Mouse (Mus musculus) neural tube, embryonic 14.5 days (tissue): ENCODE results near the gene Mef2c. TPM values are rescaled to one million over a fixed set of nuclear protein-coding genes. Genes with fewer than 3 reads are reported as not detected.

ENCODE experiments used
- ATAC-seq: fragments of 200-750 bp; cut with Nextera tagmentation; 2 replicates; pipeline ENCODE4 v1.8.0; 2017; ENCODE audit warnings: low read depth, mild to moderate bottlenecking, moderate TSS enrichment, moderate library complexity
- H3K27ac ChIP-seq: fragments of 300-500 bp; sonication (generic); 2 replicates; pipeline ENCODE4 v1.5.1; 2014; ENCODE audit warnings: low read depth, mild to moderate bottlenecking, control low read depth, low read length, moderate library complexity, mixed read lengths
- H3K27me3 ChIP-seq: fragments of 300-500 bp; sonication (generic); 2 replicates; pipeline ENCODE4 v1.6.1; 2014; ENCODE audit warnings: low read length; ENCODE audit not compliant: control insufficient read depth, insufficient read depth
- H3K36me3 ChIP-seq: fragments of 300-500 bp; sonication (generic); 2 replicates; pipeline ENCODE4 v1.6.1; 2014; ENCODE audit warnings: low read length, mixed read lengths; ENCODE audit not compliant: control insufficient read depth, insufficient read depth
- H3K4me1 ChIP-seq: fragments of 300-500 bp; sonication (generic); 2 replicates; pipeline ENCODE4 v1.6.1; 2014; ENCODE audit warnings: low read length; ENCODE audit not compliant: control insufficient read depth, insufficient read depth
- H3K4me2 ChIP-seq: fragments of 300-500 bp; sonication (generic); 2 replicates; pipeline ENCODE4 v1.6.1; 2014; ENCODE audit warnings: mild to moderate bottlenecking, low read depth, low read length, control low read depth
- H3K4me3 ChIP-seq: fragments of 300-500 bp; sonication (generic); 2 replicates; pipeline ENCODE4 v1.5.1; 2014; ENCODE audit warnings: low read depth, low read length, control low read depth, mixed read lengths
- H3K9ac ChIP-seq: fragments of 300-500 bp; sonication (generic); replicated peaks from 2 replicates; pipeline ENCODE4 v1.6.1; 2014; ENCODE audit warnings: low read depth, mild to moderate bottlenecking, control low read depth, low read length, mixed read lengths
- H3K9me3 ChIP-seq: fragments of 300-500 bp; sonication (generic); 2 replicates; pipeline ENCODE4 v1.6.1; 2016; ENCODE audit warnings: low read length; ENCODE audit not compliant: control insufficient read depth
- WGBS: fragments of 180-500 bp; shearing (Covaris S2); extraction: QIAGEN DNeasy Blood & Tissue Kit; methylation state at CpG from one replicate; pipeline ENCODE4 v1.1.7; 2014; 5-methylcytosine and 5-hydroxymethylcytosine counted together
- polyA plus RNA-seq: library from polyadenylated mRNA; unstranded; fragments of >200 nt; fragmentation: Nextera tagmentation; extraction: Ambion mirVana; gene quantifications from 2 replicates; pipeline ENCODE4 v1.2.1, GENCODE M21; 2014

Gene Mef2c
- polyA plus RNA-seq, 1 experiment from 2014 or later, result 32.4 TPM

GRCm38 (mm10) chr13:83530889-83531288 is 27.1 kb downstream of the Mef2c start:
- no peak overlapping the region for H3K4me2 ChIP-seq
- no peak overlapping the region for H3K9ac ChIP-seq
- no peaks in the 10 kb centered on the region for H3K4me1 ChIP-seq
- H3K4me3 ChIP-seq, result no peak overlapping the region
- H3K27me3 ChIP-seq, result no peaks in the 10 kb centered on the region
- no peaks in the 10 kb centered on the region for H3K36me3 ChIP-seq
- 86% methylated on average over 4 of the region's 4 CpGs for WGBS
- no peak for ATAC-seq
- H3K27ac ChIP-seq, result no peak overlapping the region
- no peaks in the 10 kb centered on the region for H3K9me3 ChIP-seq

- Histone ChIP-seq H3K4me3 (no peak overlapping the region), H3K4me2 (no peak overlapping the region), H3K27ac (no peak overlapping the region), H3K9me3 (no peaks in the 10 kb centered on the region), H3K27me3 (no peaks in the 10 kb centered on the region), H3K4me1 (no peaks in the 10 kb centered on the region), H3K9ac (no peak overlapping the region), H3K36me3 (no peaks in the 10 kb centered on the region)
- no peak for ATAC-seq
- 61% methylated on average over 8 of the region's 8 CpGs for WGBS
These were observed 28.2 kb downstream of the Mef2c start for GRCm38 (mm10) chr13:83531968-83532591.

GRCm38 (mm10) chr13:83536361-83536760 is 32.5 kb downstream of the Mef2c start:
- Histone ChIP-seq H3K4me2 (no peak overlapping the region), H3K9me3 (no peaks in the 10 kb centered on the region), H3K4me3 (no peak overlapping the region), H3K4me1 (no peaks in the 10 kb centered on the region), H3K27me3 (no peaks in the 10 kb centered on the region), H3K36me3 (no peaks in the 10 kb centered on the region), H3K27ac (no peak overlapping the region), H3K9ac (no peak overlapping the region)
- WGBS, result 69% methylated on average over 3 of the region's 3 CpGs
- no peak for ATAC-seq

GRCm38 (mm10) chr13:83537163-83537562 is 33.3 kb downstream of the Mef2c start:
- H3K9ac ChIP-seq, result no peak overlapping the region
- H3K27me3 ChIP-seq, result no peaks in the 10 kb centered on the region
- no peak overlapping the region for H3K27ac ChIP-seq
- no peak overlapping the region for H3K4me3 ChIP-seq
- no peaks in the 10 kb centered on the region for H3K36me3 ChIP-seq
- no peaks in the 10 kb centered on the region for H3K4me1 ChIP-seq
- no peak overlapping the region for H3K4me2 ChIP-seq
- WGBS, result 69% methylated on average over 5 of the region's 5 CpGs
- no peaks in the 10 kb centered on the region for H3K9me3 ChIP-seq
- no peak for ATAC-seq

GRCm38 (mm10) chr13:83539921-83540320 is 36.1 kb downstream of the Mef2c start:
- H3K9ac ChIP-seq, result no peak overlapping the region
- no peaks in the 10 kb centered on the region for H3K4me1 ChIP-seq
- ATAC-seq, result no peak
- H3K36me3 ChIP-seq, result no peaks in the 10 kb centered on the region
- no peak overlapping the region for H3K4me3 ChIP-seq
- no peak overlapping the region for H3K4me2 ChIP-seq
- H3K27ac ChIP-seq, result no peak overlapping the region
- no peaks in the 10 kb centered on the region for H3K27me3 ChIP-seq
- no peaks in the 10 kb centered on the region for H3K9me3 ChIP-seq

- H3K36me3 ChIP-seq, result no peaks in the 10 kb centered on the region
- no peak for ATAC-seq
- H3K4me3 ChIP-seq, result no peak overlapping the region
- H3K27ac ChIP-seq, result no peak overlapping the region
- no peaks in the 10 kb centered on the region for H3K9me3 ChIP-seq
- no peak overlapping the region for H3K9ac ChIP-seq
- no peaks in the 10 kb centered on the region for H3K4me1 ChIP-seq
- 72% methylated on average over 5 of the region's 5 CpGs for WGBS
- no peaks in the 10 kb centered on the region for H3K27me3 ChIP-seq
- no peak overlapping the region for H3K4me2 ChIP-seq
These were observed 38.8 kb downstream of the Mef2c start for GRCm38 (mm10) chr13:83542666-83543065.

GRCm38 (mm10) chr13:83544707-83545106 is 40.9 kb downstream of the Mef2c start:
- no peak overlapping the region for H3K4me3 ChIP-seq
- no peak overlapping the region for H3K9ac ChIP-seq
- ATAC-seq, result no peak
- WGBS, result 85% methylated on average over 4 of the region's 4 CpGs
- H3K36me3 ChIP-seq, result no peaks in the 10 kb centered on the region
- H3K4me1 ChIP-seq, result no peaks in the 10 kb centered on the region
- no peaks in the 10 kb centered on the region for H3K27me3 ChIP-seq
- no peaks in the 10 kb centered on the region for H3K9me3 ChIP-seq
- H3K27ac ChIP-seq, result no peak overlapping the region
- H3K4me2 ChIP-seq, result no peak overlapping the region

GRCm38 (mm10) chr13:83546876-83547275 is 43.0 kb downstream of the Mef2c start:
- Histone ChIP-seq H3K4me1 (no peaks in the 10 kb centered on the region), H3K4me2 (no peak overlapping the region), H3K9ac (no peak overlapping the region), H3K36me3 (no peaks in the 10 kb centered on the region), H3K9me3 (no peaks in the 10 kb centered on the region), H3K27me3 (no peaks in the 10 kb centered on the region), H3K27ac (no peak overlapping the region), H3K4me3 (no peak overlapping the region)
- no peak for ATAC-seq
- WGBS, result 94% methylated on average over 5 of the region's 5 CpGs

- Histone ChIP-seq H3K4me3 (no peak overlapping the region), H3K9ac (no peak overlapping the region), H3K4me1 (no peaks in the 10 kb centered on the region), H3K9me3 (no peaks in the 10 kb centered on the region), H3K27me3 (no peaks in the 10 kb centered on the region), H3K27ac (no peak overlapping the region), H3K4me2 (no peak overlapping the region), H3K36me3 (no peaks in the 10 kb centered on the region)
- ATAC-seq, result no peak
These were observed 47.4 kb downstream of the Mef2c start for GRCm38 (mm10) chr13:83551259-83551658.
